Mouse (Mus musculus): ENCODE measurements around the gene Mical2.

Mical2 gene

GRCm38 (mm10) chr7:112208323-112209167, 17.1 kb upstream of the Mical2 start:
- DNase-seq (ENCODE audit: low spot score in 2 of 2) = no peak

- DNase-seq (ENCODE audit: low spot score in 2 of 2) = no peak
Measured at GRCm38 (mm10) chr7:112209621-112210020, 16.0 kb upstream of the Mical2 start.

- DNase-seq (ENCODE audit: low spot score in 2 of 2) = no peak
Measured at GRCm38 (mm10) chr7:112212921-112213721, 12.5 kb upstream of the Mical2 start.

- no peak for DNase-seq (ENCODE audit: low spot score in 2 of 2)
Measured at GRCm38 (mm10) chr7:112215871-112216270, 9.8 kb upstream of the Mical2 start.

- no peak for DNase-seq (ENCODE audit: low spot score in 2 of 2)
Measured at GRCm38 (mm10) chr7:112216720-112217119, 8.9 kb upstream of the Mical2 start.

- DNase-seq (ENCODE audit: low spot score in 2 of 2) = no peak
Measured at GRCm38 (mm10) chr7:112217208-112217607, 8.4 kb upstream of the Mical2 start.

- peak; percentile 48 to 65 for DNase-seq (ENCODE audit: low spot score in 2 of 2)
Measured at GRCm38 (mm10) chr7:112222733-112223524, 2.7 kb upstream of the Mical2 start.

- no peak for DNase-seq (ENCODE audit: low spot score in 2 of 2)
Measured at GRCm38 (mm10) chr7:112224854-112225253, 802 bp upstream of the Mical2 start.

- no peak for DNase-seq (ENCODE audit: low spot score in 2 of 2)
Measured at GRCm38 (mm10) chr7:112226446-112227265, 1.0 kb downstream of the Mical2 start.

GRCm38 (mm10) chr7:112227266-112227562, 1.6 kb downstream of the Mical2 start:
- no peak for DNase-seq (ENCODE audit: low spot score in 2 of 2)

- no peak for DNase-seq (ENCODE audit: low spot score in 2 of 2)
Measured at GRCm38 (mm10) chr7:112228827-112229498, 3.3 kb downstream of the Mical2 start.

- no peak for DNase-seq (ENCODE audit: low spot score in 2 of 2)
Measured at GRCm38 (mm10) chr7:112231731-112232130, 6.1 kb downstream of the Mical2 start.

- peak; percentile 61 to 74 for DNase-seq (ENCODE audit: low spot score in 2 of 2)
Measured at GRCm38 (mm10) chr7:112233345-112234005, 7.8 kb downstream of the Mical2 start.

GRCm38 (mm10) chr7:112234410-112234809, 8.8 kb downstream of the Mical2 start:
- no peak for DNase-seq (ENCODE audit: low spot score in 2 of 2)

GRCm38 (mm10) chr7:112235493-112235892, 9.8 kb downstream of the Mical2 start:
- DNase-seq (ENCODE audit: low spot score in 2 of 2) = no peak

GRCm38 (mm10) chr7:112237211-112237610, 11.6 kb downstream of the Mical2 start:
- DNase-seq (ENCODE audit: low spot score in 2 of 2) = no peak

GRCm38 (mm10) chr7:112237868-112238267, 12.2 kb downstream of the Mical2 start:
- DNase-seq (ENCODE audit: low spot score in 2 of 2) = no peak

GRCm38 (mm10) chr7:112238768-112239728, 13.4 kb downstream of the Mical2 start:
- peak in 1 of 2 experiments; percentile 54 for DNase-seq (ENCODE audit: low spot score in 2 of 2)

- DNase-seq (ENCODE audit: low spot score in 2 of 2) = no peak
Measured at GRCm38 (mm10) chr7:112240748-112241147, 15.1 kb downstream of the Mical2 start.
